Mouse (Mus musculus) cerebellum, adult 2 months (tissue): ENCODE measurements at regions not wholly inside any gene's neighbourhood (a gene's known extent, or its start where the extent isn't known, plus 50 kb on each side); places are given as distances from the start of the nearest gene placed in this dataset.

Source experiments
- CTCF ChIP-seq: fragments of 200-500 bp; IDR thresholded peaks from 2 replicates; pipeline ENCODE4 v1.5.1; 2011; ENCODE audit warnings: low read depth, mild to moderate bottlenecking, control low read depth, low read length, moderate library complexity, borderline replicate concordance; ENCODE audit not compliant: insufficient read depth
- POLR2A ChIP-seq: fragments of 200-500 bp; IDR thresholded peaks from 2 replicates; pipeline ENCODE4 v1.6.1; 2011; ENCODE audit warnings: low read length, control low read depth, borderline replicate concordance; ENCODE audit not compliant: insufficient read depth

GRCm38 (mm10) chr13:32613916-32614315 lies 169.8 kb downstream of the Mylk4 start:
- no peak for TF ChIP-seq CTCF
- TF ChIP-seq POLR2A: no peak
